Mouse (Mus musculus) G1E (cell line): ENCODE data around the gene Loxl3.

Experiments used
- CTCF ChIP-seq: IDR thresholded peaks from 2 replicates; pipeline ENCODE4 v1.5.1; 2012; ENCODE audit warnings: low read depth, low read length, inconsistent platforms, mixed read lengths
- GATA1 ChIP-seq: IDR thresholded peaks from 2 replicates; pipeline ENCODE4 v1.6.1; 2012; ENCODE audit warnings: borderline replicate concordance, low read length, inconsistent platforms, mixed read lengths
- TAL1 ChIP-seq: conservative IDR thresholded peaks from 2 replicates; pipeline ENCODE4 v1.6.1; 2012; ENCODE audit warnings: low read depth, low read length, inconsistent platforms, mixed read lengths

GRCm38 (mm10) chr6:83043993-83044392 is 10.0 kb downstream of the Loxl3 start:
- TF ChIP-seq CTCF (no peak), GATA1 (no peak), TAL1 (no peak)
